Mouse (Mus musculus): ENCODE measurements at regions not wholly inside any gene's neighbourhood (a gene's known extent, or its start where the extent isn't known, plus 50 kb on each side); places are given as distances from the start of the nearest gene placed in this dataset.

GRCm38 (mm10) chr3:134369126-134369525 is 132.8 kb downstream of the Cxxc4 start:
- TF ChIP-seq CTCF (IDR thresholded peaks at IDR 0.05; ENCODE audit: extremely low read depth, insufficient read depth, low read length) (no peak), POLR2A (IDR thresholded peaks at IDR 0.05; ENCODE audit: extremely low read depth, insufficient read depth, low read length) (no peak)
